Mouse (Mus musculus) stomach, embryonic 14.5 days (tissue): Measurements from ENCODE around the gene Mid1. TPM values are rescaled to one million over a fixed set of nuclear protein-coding genes. Genes with fewer than 3 reads are reported as not detected.
"Not testable (repeated sequence)": the region's sequence is repeated elsewhere in the genome, so short reads cannot be mapped to it uniquely, and the experiment has no call there.

Source experiments
- ATAC-seq: fragments of 200-750 bp; cut with Nextera tagmentation; 2 replicates; pipeline ENCODE4 v1.8.0; 2017; ENCODE audit warnings: low read depth, moderate TSS enrichment; ENCODE audit not compliant: insufficient number of reproducible peaks, insufficient read depth, low FRiP score
- H3K27ac ChIP-seq: fragments of 300-500 bp; sonication (generic); 2 replicates; pipeline ENCODE4 v1.5.1; 2014; ENCODE audit warnings: mild to moderate bottlenecking, low read length, moderate library complexity, mixed read lengths
- H3K27me3 ChIP-seq: fragments of 300-500 bp; sonication (generic); 2 replicates; pipeline ENCODE4 v1.6.1; 2014; ENCODE audit warnings: low read length, control low read depth, mixed read lengths; ENCODE audit not compliant: control insufficient read depth, insufficient read depth
- H3K36me3 ChIP-seq: fragments of 300-500 bp; sonication (generic); 2 replicates; pipeline ENCODE4 v1.6.1; 2014; ENCODE audit warnings: mild to moderate bottlenecking, control low read depth, low read length, moderate library complexity, mixed read lengths; ENCODE audit not compliant: control insufficient read depth, insufficient read depth
- H3K4me1 ChIP-seq: fragments of 300-500 bp; sonication (generic); 2 replicates; pipeline ENCODE4 v1.6.1; 2014; ENCODE audit warnings: low read length, control low read depth, mixed read lengths; ENCODE audit not compliant: control insufficient read depth, insufficient read depth
- H3K4me2 ChIP-seq: fragments of 300-500 bp; sonication (generic); replicated peaks from 2 replicates; pipeline ENCODE4 v1.6.1; 2014; ENCODE audit warnings: low read depth, low read length, control low read depth
- H3K4me3 ChIP-seq: fragments of 300-500 bp; sonication (generic); 2 replicates; pipeline ENCODE4 v1.5.1; 2014; ENCODE audit warnings: low read depth, low read length, control low read depth
- H3K9ac ChIP-seq: fragments of 300-500 bp; sonication (generic); replicated peaks from 2 replicates; pipeline ENCODE4 v1.6.1; 2014; ENCODE audit warnings: low read depth, mild to moderate bottlenecking, control low read depth, low read length, moderate library complexity, mixed read lengths
- H3K9me3 ChIP-seq: fragments of 300-500 bp; sonication (generic); 2 replicates; pipeline ENCODE4 v1.6.1; 2016; ENCODE audit warnings: low read depth, low read length, control low read depth; ENCODE audit not compliant: control insufficient read depth
- WGBS: fragments of 180-500 bp; shearing (Covaris S2); extraction: QIAGEN DNeasy Blood & Tissue Kit; methylation state at CpG from one replicate; pipeline ENCODE4 v1.1.7; 2014; 5-methylcytosine and 5-hydroxymethylcytosine counted together
- polyA plus RNA-seq: library from polyadenylated mRNA; unstranded; fragments of >200 nt; fragmentation: Nextera tagmentation; extraction: Ambion mirVana; gene quantifications from 2 replicates; pipeline ENCODE4 v1.2.1, GENCODE M21; 2014

Mid1 gene
- polyA plus RNA-seq, 1 experiment from 2014 or later = 14.4 TPM

DNA sequence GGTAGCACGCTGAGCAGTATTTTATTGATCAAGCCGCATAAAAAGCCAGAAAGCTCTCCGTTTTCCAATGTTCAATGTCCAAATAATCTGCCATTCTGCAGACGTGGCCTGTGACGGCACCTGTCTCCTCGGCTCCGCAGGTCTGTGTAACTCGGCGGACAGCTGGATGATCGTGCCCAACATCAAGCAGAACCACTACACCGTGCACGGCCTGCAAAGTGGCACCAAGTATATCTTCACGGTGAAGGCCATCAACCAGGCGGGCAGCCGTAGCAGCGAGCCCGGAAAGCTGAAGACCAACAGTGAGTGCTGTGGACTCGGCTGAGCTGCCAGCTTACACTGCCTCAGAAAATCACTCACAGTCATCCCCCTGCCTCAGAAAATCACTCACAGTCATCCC is 300.8 kb downstream of the Mid1 start:
- not testable (repeated sequence) for H3K27ac ChIP-seq, H3K4me1 ChIP-seq, H3K4me3 ChIP-seq, H3K4me2 ChIP-seq, H3K9ac ChIP-seq, ATAC-seq, H3K27me3 ChIP-seq
- WGBS = 87% methylated on average over 18 of the region's 18 CpGs
- H3K36me3 ChIP-seq = peaks cover 57% of the 10 kb centered on the region
- peaks cover 57% of the 10 kb centered on the region for H3K9me3 ChIP-seq

DNA sequence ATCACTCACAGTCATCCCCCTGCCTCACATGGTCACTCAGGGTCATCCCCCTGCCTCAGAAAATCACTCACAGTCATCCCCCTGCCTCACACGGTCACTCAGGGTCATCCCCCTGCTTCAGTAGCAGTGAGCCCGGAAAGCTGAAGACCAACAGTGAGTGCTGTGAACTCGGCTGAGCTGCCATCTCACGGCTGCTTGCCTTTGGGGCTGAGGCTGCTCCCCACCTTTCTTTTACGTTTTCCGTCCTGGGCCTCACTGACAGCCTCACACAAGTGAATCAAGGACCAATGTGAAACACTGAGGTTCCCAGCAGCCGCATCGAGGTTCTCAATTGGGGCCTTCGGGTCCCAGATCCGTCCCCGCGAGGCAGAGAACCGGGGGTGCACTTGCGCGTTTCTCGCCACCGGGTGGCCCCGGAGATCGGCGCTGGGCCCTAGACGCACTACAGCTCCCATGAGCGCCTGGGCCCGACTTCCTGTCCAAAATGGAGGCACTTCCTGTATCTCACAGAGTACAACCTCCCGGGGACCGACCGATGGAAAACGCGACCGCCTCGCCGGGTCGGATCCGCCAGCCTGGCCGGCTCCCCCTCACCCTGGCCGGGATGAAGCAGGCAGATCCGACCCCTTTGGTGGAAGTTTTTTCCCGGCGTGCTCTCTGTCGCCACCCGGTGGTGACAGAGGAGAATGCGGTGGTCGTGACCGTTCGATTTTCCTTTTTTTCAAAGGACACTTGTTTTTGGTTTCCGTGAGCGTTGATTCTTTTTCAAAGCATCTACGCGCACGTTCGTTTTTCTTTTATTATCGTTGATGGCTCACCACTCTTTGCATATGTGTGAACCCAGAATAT is 301.7 kb downstream of the Mid1 start:
- Histone ChIP-seq H3K9me3 (peaks cover 56% of the 10 kb centered on the region), H3K4me2 (peak overlapping the region; percentile 8), H3K4me3 (peak overlapping the region; percentile 2; the same call in 1 of the 2 replicates), H3K36me3 (peaks cover 57% of the 10 kb centered on the region)
- H3K27ac ChIP-seq, H3K4me1 ChIP-seq, H3K27me3 ChIP-seq, H3K9ac ChIP-seq: not testable (repeated sequence)
- ATAC-seq = peak; percentile 88
- 45% methylated on average over 51 of the region's 51 CpGs for whole genome bisulfite sequencing

- not testable (repeated sequence) for ATAC-seq, H3K4me3 ChIP-seq
- H3K9me3 ChIP-seq = peaks cover 58% of the 10 kb centered on the region
Measured at GRCm38 (mm10) chrX:169987368-169987837, 302.4 kb downstream of the Mid1 start.

DNA sequence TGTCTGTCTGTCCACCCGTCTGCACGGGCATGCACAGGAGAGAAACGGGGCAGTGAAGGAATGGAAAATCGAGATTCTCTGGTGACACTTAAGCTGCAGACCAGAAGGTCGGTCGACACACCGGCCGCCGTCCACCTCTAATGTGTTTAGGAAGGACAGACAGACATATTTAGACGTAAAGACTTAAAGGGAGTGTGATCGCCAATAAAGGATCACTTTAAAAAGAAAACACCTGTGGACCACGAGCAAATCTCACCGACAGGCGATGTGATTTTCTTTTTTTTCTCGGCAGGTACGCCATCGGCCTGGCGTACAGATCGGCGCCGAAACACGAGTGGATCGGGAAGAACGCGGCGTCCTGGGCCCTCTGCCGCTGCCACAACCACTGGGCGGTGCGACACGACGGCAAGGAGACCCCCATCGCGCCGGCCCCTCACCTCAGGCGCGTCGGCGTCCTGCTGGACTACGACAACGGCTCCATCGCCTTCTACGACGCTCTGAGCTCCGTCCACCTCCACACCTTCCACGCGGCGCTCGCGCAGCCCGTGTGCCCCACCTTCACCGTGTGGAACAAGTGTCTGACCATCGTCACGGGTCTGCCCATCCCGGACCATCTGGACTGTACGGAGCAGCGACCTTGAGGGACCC is 303.7 kb downstream of the Mid1 start:
- H3K27ac ChIP-seq, H3K27me3 ChIP-seq, H3K9ac ChIP-seq, H3K4me3 ChIP-seq, H3K4me1 ChIP-seq, H3K4me2 ChIP-seq: not testable (repeated sequence)
- Histone ChIP-seq H3K9me3 (peaks cover 62% of the 10 kb centered on the region), H3K36me3 (peaks cover 48% of the 10 kb centered on the region)
- whole genome bisulfite sequencing = 89% methylated on average over 56 of the region's 56 CpGs
- ATAC-seq = 0 out of 2 replicates have a peak, but pooled peaks have one; percentile 1

More at GRCm38 (mm10) chrX:169987368-169987837, 302.4 kb downstream of the Mid1 start:
- not testable (repeated sequence) for H3K27ac ChIP-seq, H3K27me3 ChIP-seq, H3K9ac ChIP-seq, H3K4me2 ChIP-seq, H3K4me1 ChIP-seq
- WGBS = 85% methylated on average over 28 of the region's 28 CpGs
- H3K36me3 ChIP-seq = peaks cover 51% of the 10 kb centered on the region

- WGBS = 83% methylated on average over 8 of the region's 8 CpGs
- Histone ChIP-seq H3K36me3 (peaks cover 46% of the 10 kb centered on the region), H3K9me3 (peaks cover 62% of the 10 kb centered on the region)
- H3K27me3 ChIP-seq, H3K4me3 ChIP-seq, H3K4me1 ChIP-seq, H3K27ac ChIP-seq, H3K9ac ChIP-seq, H3K4me2 ChIP-seq: not testable (repeated sequence)
- 0 out of 2 replicates have a peak, but pooled peaks have one; percentile 0 for ATAC-seq
Measured at GRCm38 (mm10) chrX:169989219-169989595, 304.2 kb downstream of the Mid1 start.

- Histone ChIP-seq H3K9me3 (peaks cover 66% of the 10 kb centered on the region), H3K36me3 (peaks cover 39% of the 10 kb centered on the region)
- not testable (repeated sequence) for ATAC-seq, H3K4me2 ChIP-seq, H3K9ac ChIP-seq, H3K4me3 ChIP-seq, H3K4me1 ChIP-seq, H3K27me3 ChIP-seq, H3K27ac ChIP-seq
- WGBS = 65% methylated on average over 56 of the region's 56 CpGs
Measured at GRCm38 (mm10) chrX:169989691-169990631, 305.0 kb downstream of the Mid1 start.

GRCm38 (mm10) chrX:169991128-169991873 is 306.3 kb downstream of the Mid1 start:
- not testable (repeated sequence) for H3K27ac ChIP-seq, H3K27me3 ChIP-seq, H3K9ac ChIP-seq, H3K4me3 ChIP-seq, H3K4me2 ChIP-seq, H3K4me1 ChIP-seq
- WGBS = 40% methylated on average over 28 of the region's 28 CpGs
- peak; percentile 33; the same call in 1 of the 2 replicates for ATAC-seq
- peaks cover 30% of the 10 kb centered on the region for H3K36me3 ChIP-seq
- peaks cover 69% of the 10 kb centered on the region for H3K9me3 ChIP-seq
